Mouse (Mus musculus): ENCODE results near the gene Atg9b. TPM values are rescaled to one million over a fixed set of nuclear protein-coding genes. Genes with fewer than 3 reads are reported as not detected.

Gene Atg9b
- 1.8 and 4.2 TPM in 2 replicates for polyA plus RNA-seq (2012; ENCODE audit: insufficient read depth, low replicate concordance)

GRCm38 (mm10) chr5:24391864-24392263 is at the start of gene Atg9b:
TSS of gene Atg9b (minus strand) at chr5:24392143.
- no peaks in the 10 kb centered on the region for H3K9me3 ChIP-seq
- no peak for TF ChIP-seq GATA1 (IDR thresholded peaks at IDR 0.05; ENCODE audit: borderline replicate concordance, low read length)
- TF ChIP-seq FLI1 (IDR thresholded peaks at IDR 0.05; ENCODE audit: low read length) = no peak
- no peak within 1 kb of the TSS for H3K4me3 ChIP-seq (replicated peaks)
- H3K4me1 ChIP-seq = peaks cover 66% of the 10 kb centered on the region
- H3K36me3 ChIP-seq (replicated peaks; ENCODE audit: low read length) = no peaks in the 10 kb centered on the region
- H3K27me3 ChIP-seq (replicated peaks) = peaks cover 19% of the 10 kb centered on the region

GRCm38 (mm10) chr5:24441187-24441586 is 49.2 kb upstream of the Atg9b start:
- no peak overlapping the region for H3K4me3 ChIP-seq (replicated peaks)
- no peaks in the 10 kb centered on the region for H3K27me3 ChIP-seq (replicated peaks)
- TF ChIP-seq FLI1 (IDR thresholded peaks at IDR 0.05; ENCODE audit: low read length) (no peak), GATA1 (IDR thresholded peaks at IDR 0.05; ENCODE audit: borderline replicate concordance, low read length) (no peak)
- H3K36me3 ChIP-seq (replicated peaks; ENCODE audit: low read length) = peaks cover 82% of the 10 kb centered on the region
- H3K9me3 ChIP-seq = no peaks in the 10 kb centered on the region
- H3K4me1 ChIP-seq = peaks cover 30% of the 10 kb centered on the region

- Histone ChIP-seq H3K9me3 (no peaks in the 10 kb centered on the region), H3K4me1 (no peaks in the 10 kb centered on the region), H3K36me3 (replicated peaks; ENCODE audit: low read length) (peaks cover 99% of the 10 kb centered on the region), H3K4me3 (replicated peaks) (no peak overlapping the region), H3K27me3 (replicated peaks) (no peaks in the 10 kb centered on the region)
- no peak for TF ChIP-seq FLI1 (IDR thresholded peaks at IDR 0.05; ENCODE audit: low read length)
- TF ChIP-seq GATA1 (IDR thresholded peaks at IDR 0.05; ENCODE audit: borderline replicate concordance, low read length) = no peak
Measured at GRCm38 (mm10) chr5:24433993-24434392, 42.0 kb upstream of the Atg9b start.

GRCm38 (mm10) chr5:24428596-24428995 is 36.7 kb upstream of the Atg9b start:
- no peaks in the 10 kb centered on the region for H3K9me3 ChIP-seq
- no peak overlapping the region for H3K4me3 ChIP-seq (replicated peaks)
- H3K36me3 ChIP-seq (replicated peaks; ENCODE audit: low read length) = peaks cover 62% of the 10 kb centered on the region
- H3K4me1 ChIP-seq = peaks cover 44% of the 10 kb centered on the region
- no peak for TF ChIP-seq GATA1 (IDR thresholded peaks at IDR 0.05; ENCODE audit: borderline replicate concordance, low read length)
- no peak for TF ChIP-seq FLI1 (IDR thresholded peaks at IDR 0.05; ENCODE audit: low read length)
- no peaks in the 10 kb centered on the region for H3K27me3 ChIP-seq (replicated peaks)

- Histone ChIP-seq H3K27me3 (replicated peaks) (no peaks in the 10 kb centered on the region), H3K4me3 (replicated peaks) (no peak overlapping the region), H3K36me3 (replicated peaks; ENCODE audit: low read length) (peaks cover 56% of the 10 kb centered on the region), H3K4me1 (peaks cover 46% of the 10 kb centered on the region), H3K9me3 (no peaks in the 10 kb centered on the region)
- TF ChIP-seq GATA1 (IDR thresholded peaks at IDR 0.05; ENCODE audit: borderline replicate concordance, low read length) (no peak), FLI1 (IDR thresholded peaks at IDR 0.05; ENCODE audit: low read length) (no peak)
Measured at GRCm38 (mm10) chr5:24427981-24428402, 36.0 kb upstream of the Atg9b start.

- H3K36me3 ChIP-seq (replicated peaks; ENCODE audit: low read length) = peaks cover 49% of the 10 kb centered on the region
- no peaks in the 10 kb centered on the region for H3K9me3 ChIP-seq
- H3K27me3 ChIP-seq (replicated peaks) = no peaks in the 10 kb centered on the region
- H3K4me3 ChIP-seq (replicated peaks) = peak overlapping the region; percentile 92
- H3K4me1 ChIP-seq = peaks cover 53% of the 10 kb centered on the region
- TF ChIP-seq FLI1 (IDR thresholded peaks at IDR 0.05; ENCODE audit: low read length) (no peak), GATA1 (IDR thresholded peaks at IDR 0.05; ENCODE audit: borderline replicate concordance, low read length) (no peak)
Measured at GRCm38 (mm10) chr5:24427285-24427633, 35.3 kb upstream of the Atg9b start.

- H3K4me1 ChIP-seq = peaks cover 58% of the 10 kb centered on the region
- H3K27me3 ChIP-seq (replicated peaks) = no peaks in the 10 kb centered on the region
- peaks cover 49% of the 10 kb centered on the region for H3K36me3 ChIP-seq (replicated peaks; ENCODE audit: low read length)
- H3K4me3 ChIP-seq (replicated peaks) = peak overlapping the region; percentile 92
- no peaks in the 10 kb centered on the region for H3K9me3 ChIP-seq
- TF ChIP-seq GATA1 (IDR thresholded peaks at IDR 0.05; ENCODE audit: borderline replicate concordance, low read length) = no peak
- TF ChIP-seq FLI1 (IDR thresholded peaks at IDR 0.05; ENCODE audit: low read length) = no peak
Measured at GRCm38 (mm10) chr5:24426556-24427284, 34.8 kb upstream of the Atg9b start.

- Histone ChIP-seq H3K36me3 (replicated peaks; ENCODE audit: low read length) (peaks cover 49% of the 10 kb centered on the region), H3K4me3 (replicated peaks) (peak overlapping the region; percentile 92), H3K4me1 (peaks cover 61% of the 10 kb centered on the region), H3K9me3 (no peaks in the 10 kb centered on the region), H3K27me3 (replicated peaks) (no peaks in the 10 kb centered on the region)
- no peak for TF ChIP-seq GATA1 (IDR thresholded peaks at IDR 0.05; ENCODE audit: borderline replicate concordance, low read length)
- TF ChIP-seq FLI1 (IDR thresholded peaks at IDR 0.05; ENCODE audit: low read length) = no peak
Measured at GRCm38 (mm10) chr5:24426037-24426432, 34.1 kb upstream of the Atg9b start.

- Histone ChIP-seq H3K36me3 (replicated peaks; ENCODE audit: low read length) (peaks cover 49% of the 10 kb centered on the region), H3K4me3 (replicated peaks) (peak overlapping the region; percentile 92), H3K4me1 (peaks cover 66% of the 10 kb centered on the region), H3K9me3 (no peaks in the 10 kb centered on the region), H3K27me3 (replicated peaks) (no peaks in the 10 kb centered on the region)
- TF ChIP-seq FLI1 (IDR thresholded peaks at IDR 0.05; ENCODE audit: low read length) (no peak), GATA1 (IDR thresholded peaks at IDR 0.05; ENCODE audit: borderline replicate concordance, low read length) (no peak)
Measured at GRCm38 (mm10) chr5:24425421-24426036, 33.6 kb upstream of the Atg9b start.

- Histone ChIP-seq H3K4me1 (peaks cover 72% of the 10 kb centered on the region), H3K4me3 (replicated peaks) (peak overlapping the region; percentile 92), H3K9me3 (no peaks in the 10 kb centered on the region), H3K27me3 (replicated peaks) (no peaks in the 10 kb centered on the region), H3K36me3 (replicated peaks; ENCODE audit: low read length) (peaks cover 49% of the 10 kb centered on the region)
- TF ChIP-seq FLI1 (IDR thresholded peaks at IDR 0.05; ENCODE audit: low read length) (no peak), GATA1 (IDR thresholded peaks at IDR 0.05; ENCODE audit: borderline replicate concordance, low read length) (no peak)
Measured at GRCm38 (mm10) chr5:24424861-24425411, 33.0 kb upstream of the Atg9b start.
